9 mouse cellular contexts compared by ENCODE assay signal in genomic region chr10:18430141-18430540, GRCm38 (mm10).
DNase-seq lines count a peak whose midpoint lies in the region; ATAC-seq and TF ChIP-seq lines count a peak whose summit lies in the region.
"Had no signal": no experiment of that assay in that cellular context is flagged by ENCODE, and none has a peak within 500 bp of the region (broad histone marks: within the 10 kb centered on the region; RNA-seq: fewer than 3 reads in every experiment).

No protein-coding gene starts in this region.

- no peak for TF ChIP-seq CTCF in lung, adult 2 months (IDR thresholded peaks at IDR 0.05; ENCODE audit: insufficient read depth, low read length)

- H3K27ac ChIP-seq in lung, embryonic 15.5 days, result peak overlapping the region; percentile 55
- H3K27ac ChIP-seq in neural tube, embryonic 14.5 days (ENCODE audit: low read depth, low read length), result no peak overlapping the region
- H3K27ac ChIP-seq: macrophage had no signal

- H3K36me3 ChIP-seq in lung, embryonic 15.5 days, result no peaks in the 10 kb centered on the region
- no peaks in the 10 kb centered on the region for H3K36me3 ChIP-seq in neural tube, embryonic 14.5 days (ENCODE audit: control insufficient read depth, insufficient read depth, low read length)

- H3K27me3 ChIP-seq in lung, embryonic 15.5 days, result no peaks in the 10 kb centered on the region
- H3K27me3 ChIP-seq in neural tube, embryonic 14.5 days (ENCODE audit: control insufficient read depth, insufficient read depth, low read length), result no peaks in the 10 kb centered on the region

- no peak overlapping the region for H3K4me2 ChIP-seq in lung, embryonic 15.5 days
- no peak overlapping the region for H3K4me2 ChIP-seq in neural tube, embryonic 14.5 days (ENCODE audit: low read depth, low read length)

- H3K9ac ChIP-seq in lung, embryonic 15.5 days, result no peak overlapping the region
- H3K9ac ChIP-seq in neural tube, embryonic 14.5 days (replicated peaks; ENCODE audit: low read depth, low read length), result no peak overlapping the region

- no peak overlapping the region for H3K4me3 ChIP-seq in lung, embryonic 15.5 days
- no peak overlapping the region for H3K4me3 ChIP-seq in lung, adult 2 months (replicated peaks; ENCODE audit: extremely low read depth, low read depth, low read length)
- H3K4me3 ChIP-seq in neural tube, embryonic 14.5 days (ENCODE audit: low read depth, low read length), result no peak overlapping the region

- H3K9me3 ChIP-seq in lung, embryonic 15.5 days, result no peaks in the 10 kb centered on the region; the same call in 1 of the 2 replicates
- 0 out of 2 replicates have a peak, but pooled peaks cover 2% of the 10 kb centered on the region for H3K9me3 ChIP-seq in neural tube, embryonic 14.5 days (ENCODE audit: control insufficient read depth, low read length)

- peak; percentile 31 for DNase-seq in adrenal gland, postnatal 14 days
- no peak for DNase-seq in adrenal gland, adult 18-20 months (ENCODE audit: low spot score in 2 of 2)
- no peak for DNase-seq in lung, adult 2 months
- peak; percentile 53 for DNase-seq in kidney, postnatal 14 days
- no peak for DNase-seq in Muller cell, postnatal 12 days (ENCODE audit: inconsistent ontology term)
- DNase-seq in cerebellum, postnatal 10 days, result no peak

- no peak for TF ChIP-seq POLR2A in lung, adult 2 months (IDR thresholded peaks at IDR 0.05; ENCODE audit: borderline replicate concordance, extremely low read depth, low read depth, low read length)

- WGBS in lung, embryonic 15.5 days, result 64% methylated on average over 8 of the region's 8 CpGs
- 42% methylated on average over 8 of the region's 8 CpGs for WGBS in lung, adult 2 months
- 65% methylated on average over 8 of the region's 8 CpGs for WGBS in neural tube, embryonic 14.5 days

- peaks cover 9% of the 10 kb centered on the region for H3K4me1 ChIP-seq in lung, embryonic 15.5 days
- H3K4me1 ChIP-seq in lung, adult 2 months (ENCODE audit: control insufficient read depth, insufficient read depth, low read length), result peaks cover 9% of the 10 kb centered on the region
- peaks cover 11% of the 10 kb centered on the region; the same call in 1 of the 2 replicates for H3K4me1 ChIP-seq in neural tube, embryonic 14.5 days (ENCODE audit: control insufficient read depth, insufficient read depth, low read length)

- ATAC-seq in lung, embryonic 15.5 days (ENCODE audit: borderline replicate concordance, extremely low read depth, low FRiP score, low TSS enrichment), result peak; percentile 51
- 0 out of 2 replicates have a peak, but pooled peaks have one; percentile 19 for ATAC-seq in neural tube, embryonic 14.5 days (ENCODE audit: low read depth)

Comparison
In these comparisons a context has a peak if more than half of its experiments do, and no peak if none do; other contexts are left out.
1. DNase-seq: peak in adrenal gland, postnatal 14 days (single experiment) and kidney, postnatal 14 days (single experiment); none in adrenal gland, adult 18-20 months (0 of 2), lung, adult 2 months (single experiment), Muller cell, postnatal 12 days (single experiment) and cerebellum, postnatal 10 days (0 of 2).